Mouse (Mus musculus) liver, adult 10 weeks (tissue): ENCODE results near the gene Rhov. TPM values are rescaled to one million over a fixed set of nuclear protein-coding genes. Genes with fewer than 3 reads are reported as not detected.

ENCODE experiments used
- polyA plus RNA-seq: library from polyadenylated mRNA; stranded (reverse); fragments of 350-450 nt; fragmentation: Illumina TruSeq; extraction: RNeasy Lipid Tissue Mini Kit (QIAGEN cat#74804); gene quantifications from one replicate; pipeline ENCODE4 v1.2.3, GENCODE M21; 2014; ENCODE audit warnings: low read depth, low replicate concordance

Gene Rhov
- polyA plus RNA-seq = not detected

GRCm38 (mm10) chr2:119270643-119271331 lies at the start of gene Rhov:
Gene Rhov (minus strand): TSS chr2:119271272.

GRCm38 (mm10) chr2:119288270-119288882 lies 17.3 kb upstream of the Rhov start, which contains the start of gene Vps18:
Gene Vps18 (plus strand): TSS chr2:119288740.

GRCm38 (mm10) chr2:119237210-119237870 lies 33.7 kb downstream of the Rhov start, which contains the start of gene Spint1:
Gene Spint1 (plus strand): TSS chr2:119237362.

GRCm38 (mm10) chr2:119229775-119230704 lies 41.0 kb downstream of the Rhov start, which contains the start of gene Ppp1r14d:
Gene Ppp1r14d (minus strand): TSS chr2:119229906.

Other genes with a start within 250 kb of the Rhov start
- 4.5 TPM for gene Ccdc32, start 241.9 kb downstream of the Rhov start, polyA plus RNA-seq
- gene Rpusd2, start 236.5 kb downstream of the Rhov start, polyA plus RNA-seq = 1.0 TPM
- gene Knl1, start 224.2 kb downstream of the Rhov start, polyA plus RNA-seq = 0.08 TPM
- gene Rad51, start 158.5 kb downstream of the Rhov start, polyA plus RNA-seq = 0.32 TPM
- gene Rmdn3, start 114.2 kb downstream of the Rhov start, polyA plus RNA-seq = 39.8 TPM
- 9.4 TPM for gene Gchfr, start 103.5 kb downstream of the Rhov start, polyA plus RNA-seq
- not detected for gene Gm14137, start 96.8 kb downstream of the Rhov start, polyA plus RNA-seq
- 3.6 TPM for gene Zfyve19, start 62.7 kb downstream of the Rhov start, polyA plus RNA-seq
- gene Dnajc17, start 62.5 kb downstream of the Rhov start, polyA plus RNA-seq = 1.9 TPM
- not detected for gene Ppp1r14d, start 41.4 kb downstream of the Rhov start, polyA plus RNA-seq
- 0.26 TPM for gene Spint1, start 33.9 kb downstream of the Rhov start, polyA plus RNA-seq
- gene Vps18, start 17.5 kb upstream of the Rhov start, polyA plus RNA-seq = 0.08 TPM
- 0.19 TPM for gene Dll4, start 54.5 kb upstream of the Rhov start, polyA plus RNA-seq
- 0.72 TPM for gene Chac1, start 80.0 kb upstream of the Rhov start, polyA plus RNA-seq
- 5.5 TPM for gene Ino80, start 206.4 kb upstream of the Rhov start, polyA plus RNA-seq